Mouse (Mus musculus): ENCODE data around the gene Aldh6a1. TPM values are rescaled to one million over a fixed set of nuclear protein-coding genes. Genes with fewer than 3 reads are reported as not detected.

Aldh6a1 gene
- polyA plus RNA-seq, 1 experiment, result 0.47 TPM

DNA sequence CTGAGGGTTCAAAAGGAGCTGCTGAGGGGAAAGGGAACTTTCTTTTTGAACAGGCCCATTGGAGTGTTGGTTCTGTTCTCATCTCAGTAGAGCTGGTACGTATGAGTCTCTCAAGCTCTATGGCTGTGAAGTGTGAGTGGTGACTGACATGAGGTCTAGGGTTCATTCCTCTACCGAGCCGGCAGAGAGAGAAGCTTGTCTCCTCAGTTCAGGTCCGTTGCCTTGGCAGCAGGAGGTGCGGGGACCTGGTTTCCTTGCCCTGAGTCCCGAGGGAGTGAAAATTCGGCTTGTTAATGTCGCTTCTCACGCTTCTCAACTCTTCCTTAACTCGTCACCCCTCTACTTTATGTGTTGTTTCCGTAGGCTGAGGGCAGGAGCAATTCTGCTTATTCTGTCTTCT lies 997 bp upstream of the Aldh6a1 start:
- Histone ChIP-seq H3ac (ENCODE audit: control insufficient read depth, insufficient read length, low read depth) (peak overlapping the region; percentile 83), H3K36me3 (ENCODE audit: control insufficient read depth, insufficient read depth) (no peaks in the 10 kb centered on the region), H3K4me3 (ENCODE audit: insufficient read depth, poor library complexity, severe bottlenecking) (peak overlapping the region; percentile 62), H3K79me2 (ENCODE audit: control insufficient read depth, insufficient read depth) (peaks cover 30% of the 10 kb centered on the region), H3K79me3 (ENCODE audit: low read depth) (peaks cover 15% of the 10 kb centered on the region), H3K27me3 (ENCODE audit: control insufficient read depth, insufficient read depth, insufficient read length) (peaks cover 6% of the 10 kb centered on the region)
- TF ChIP-seq MAX (IDR thresholded peaks at IDR 0.05) (no peak), MYOG (IDR thresholded peaks at IDR 0.05; ENCODE audit: control insufficient read depth, extremely low read depth, insufficient read length) (no peak), FOSL1 (IDR thresholded peaks at IDR 0.05; ENCODE audit: insufficient read depth, low read length, poor library complexity, severe bottlenecking) (no peak)

DNA sequence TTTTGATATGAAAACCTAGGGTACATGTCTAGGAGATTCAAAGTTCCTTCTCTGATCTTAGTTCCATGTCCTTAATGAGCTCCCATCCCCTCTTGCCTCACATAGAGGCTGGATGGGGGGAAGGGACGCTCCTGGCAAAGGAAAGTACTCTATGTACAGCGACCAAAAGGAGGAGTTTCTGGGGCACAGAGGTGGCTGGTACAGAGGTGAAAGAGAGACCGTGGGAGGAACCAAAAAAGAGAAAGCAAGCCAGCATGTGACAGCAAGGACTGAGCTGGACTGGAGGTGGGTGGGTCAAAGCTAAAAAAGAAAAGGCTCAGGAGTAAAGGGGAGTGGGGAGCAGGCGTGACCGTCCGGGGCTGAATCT lies 470 bp downstream of the Aldh6a1 start:
- TF ChIP-seq CTCF (IDR thresholded peaks at IDR 0.05; ENCODE audit: control insufficient read depth, insufficient read depth, insufficient read length), result no peak
- TF ChIP-seq FOSL1 (IDR thresholded peaks at IDR 0.05; ENCODE audit: insufficient read depth, low read length, poor library complexity, severe bottlenecking), result no peak
- TF ChIP-seq MYOG (IDR thresholded peaks at IDR 0.05; ENCODE audit: control insufficient read depth, extremely low read depth, insufficient read length), result no peak
- no peak for TF ChIP-seq MAX (IDR thresholded peaks at IDR 0.05)
- no peak for TF ChIP-seq CEBPB (IDR thresholded peaks at IDR 0.05; ENCODE audit: low read depth)
- TF ChIP-seq USF1 (IDR thresholded peaks at IDR 0.05; ENCODE audit: low read depth), result no peak
- no peak for TF ChIP-seq MYOD1 (IDR thresholded peaks at IDR 0.05; ENCODE audit: control insufficient read depth, insufficient read length, low read depth)
- peaks cover 16% of the 10 kb centered on the region for H3K27me3 ChIP-seq (ENCODE audit: control insufficient read depth, insufficient read depth, insufficient read length)
- peaks cover 13% of the 10 kb centered on the region for H3K79me3 ChIP-seq (ENCODE audit: low read depth)
- H3ac ChIP-seq (ENCODE audit: control insufficient read depth, insufficient read length, low read depth), result peak overlapping the region; percentile 12
- peaks cover 30% of the 10 kb centered on the region for H3K79me2 ChIP-seq (ENCODE audit: control insufficient read depth, insufficient read depth)
- H3K4me3 ChIP-seq (ENCODE audit: insufficient read depth, poor library complexity, severe bottlenecking), result peak overlapping the region; percentile 40
- H3K36me3 ChIP-seq (ENCODE audit: control insufficient read depth, insufficient read depth), result no peaks in the 10 kb centered on the region

GRCm38 (mm10) chr12:84449887-84450286 lies 917 bp downstream of the Aldh6a1 start:
- H3K79me2 ChIP-seq (ENCODE audit: control insufficient read depth, insufficient read depth), result peaks cover 26% of the 10 kb centered on the region
- H3K27me3 ChIP-seq (ENCODE audit: control insufficient read depth, insufficient read depth, insufficient read length), result peaks cover 16% of the 10 kb centered on the region
- H3K79me3 ChIP-seq (ENCODE audit: low read depth), result peaks cover 12% of the 10 kb centered on the region
- no peak overlapping the region for H3K4me3 ChIP-seq (ENCODE audit: insufficient read depth, poor library complexity, severe bottlenecking)
- H3ac ChIP-seq (ENCODE audit: control insufficient read depth, insufficient read length, low read depth), result no peak overlapping the region
- no peak for TF ChIP-seq CTCF (IDR thresholded peaks at IDR 0.05; ENCODE audit: control insufficient read depth, insufficient read depth, insufficient read length)
- no peak for TF ChIP-seq USF1 (IDR thresholded peaks at IDR 0.05; ENCODE audit: low read depth)
- no peak for TF ChIP-seq MAX (IDR thresholded peaks at IDR 0.05)
- TF ChIP-seq FOSL1 (IDR thresholded peaks at IDR 0.05; ENCODE audit: insufficient read depth, low read length, poor library complexity, severe bottlenecking), result no peak
- no peaks in the 10 kb centered on the region for H3K36me3 ChIP-seq (ENCODE audit: control insufficient read depth, insufficient read depth)

GRCm38 (mm10) chr12:84448181-84448580 lies 2.6 kb downstream of the Aldh6a1 start:
- Histone ChIP-seq H3K36me3 (ENCODE audit: control insufficient read depth, insufficient read depth) (no peaks in the 10 kb centered on the region), H3K79me2 (ENCODE audit: control insufficient read depth, insufficient read depth) (peaks cover 16% of the 10 kb centered on the region), H3K4me3 (ENCODE audit: insufficient read depth, poor library complexity, severe bottlenecking) (no peak overlapping the region), H3K79me3 (ENCODE audit: low read depth) (peaks cover 10% of the 10 kb centered on the region), H3K27me3 (ENCODE audit: control insufficient read depth, insufficient read depth, insufficient read length) (peaks cover 16% of the 10 kb centered on the region), H3ac (ENCODE audit: control insufficient read depth, insufficient read length, low read depth) (no peak overlapping the region)
- no peak for TF ChIP-seq MYOG (IDR thresholded peaks at IDR 0.05; ENCODE audit: control insufficient read depth, extremely low read depth, insufficient read length)
- TF ChIP-seq CEBPB (IDR thresholded peaks at IDR 0.05; ENCODE audit: low read depth), result no peak

GRCm38 (mm10) chr12:84447386-84447785 lies 3.4 kb downstream of the Aldh6a1 start:
- peaks cover 16% of the 10 kb centered on the region for H3K27me3 ChIP-seq (ENCODE audit: control insufficient read depth, insufficient read depth, insufficient read length)
- TF ChIP-seq CTCF (IDR thresholded peaks at IDR 0.05; ENCODE audit: control insufficient read depth, insufficient read depth, insufficient read length) (no peak), MAX (IDR thresholded peaks at IDR 0.05) (no peak), USF1 (IDR thresholded peaks at IDR 0.05; ENCODE audit: low read depth) (no peak), CEBPB (IDR thresholded peaks at IDR 0.05; ENCODE audit: low read depth) (no peak), MYOG (IDR thresholded peaks at IDR 0.05; ENCODE audit: control insufficient read depth, extremely low read depth, insufficient read length) (no peak), MYOD1 (IDR thresholded peaks at IDR 0.05; ENCODE audit: control insufficient read depth, insufficient read length, low read depth) (no peak), FOSL1 (IDR thresholded peaks at IDR 0.05; ENCODE audit: insufficient read depth, low read length, poor library complexity, severe bottlenecking) (no peak)
- H3K79me3 ChIP-seq (ENCODE audit: low read depth), result peaks cover 3% of the 10 kb centered on the region
- H3ac ChIP-seq (ENCODE audit: control insufficient read depth, insufficient read length, low read depth), result no peak overlapping the region
- peaks cover 8% of the 10 kb centered on the region for H3K79me2 ChIP-seq (ENCODE audit: control insufficient read depth, insufficient read depth)
- H3K36me3 ChIP-seq (ENCODE audit: control insufficient read depth, insufficient read depth), result no peaks in the 10 kb centered on the region
- no peak overlapping the region for H3K4me3 ChIP-seq (ENCODE audit: insufficient read depth, poor library complexity, severe bottlenecking)

GRCm38 (mm10) chr12:84442526-84442925 lies 8.3 kb downstream of the Aldh6a1 start:
- TF ChIP-seq CTCF (IDR thresholded peaks at IDR 0.05; ENCODE audit: control insufficient read depth, insufficient read depth, insufficient read length) (no peak), MYOG (IDR thresholded peaks at IDR 0.05; ENCODE audit: control insufficient read depth, extremely low read depth, insufficient read length) (no peak), USF1 (IDR thresholded peaks at IDR 0.05; ENCODE audit: low read depth) (no peak), MYOD1 (IDR thresholded peaks at IDR 0.05; ENCODE audit: control insufficient read depth, insufficient read length, low read depth) (no peak), FOSL1 (IDR thresholded peaks at IDR 0.05; ENCODE audit: insufficient read depth, low read length, poor library complexity, severe bottlenecking) (no peak), CEBPB (IDR thresholded peaks at IDR 0.05; ENCODE audit: low read depth) (no peak), MAX (IDR thresholded peaks at IDR 0.05) (no peak)
- Histone ChIP-seq H3K4me3 (ENCODE audit: insufficient read depth, poor library complexity, severe bottlenecking) (no peak overlapping the region), H3K36me3 (ENCODE audit: control insufficient read depth, insufficient read depth) (no peaks in the 10 kb centered on the region), H3ac (ENCODE audit: control insufficient read depth, insufficient read length, low read depth) (no peak overlapping the region), H3K27me3 (ENCODE audit: control insufficient read depth, insufficient read depth, insufficient read length) (peaks cover 13% of the 10 kb centered on the region), H3K79me2 (ENCODE audit: control insufficient read depth, insufficient read depth) (no peaks in the 10 kb centered on the region), H3K79me3 (ENCODE audit: low read depth) (no peaks in the 10 kb centered on the region)

All from C2C12 (cell line).